Mouse (Mus musculus) lung, embryonic 14.5 days (tissue): ENCODE measurements around the gene Cabp4. TPM values are rescaled to one million over a fixed set of nuclear protein-coding genes. Genes with fewer than 3 reads are reported as not detected.
"Not testable (repeated sequence)": the region's sequence is repeated elsewhere in the genome, so short reads cannot be mapped to it uniquely, and the experiment has no call there.

Source experiments
- ATAC-seq: fragments of 200-750 bp; cut with Nextera tagmentation; 2 replicates; pipeline ENCODE4 v1.8.0; 2017; ENCODE audit warnings: mild to moderate bottlenecking, moderate TSS enrichment, moderate library complexity; ENCODE audit not compliant: insufficient read depth
- DNase-seq: peaks from one replicate; pipeline ENCODE4 v3.0.0-alpha.2; 2015
- H3K27ac ChIP-seq: fragments of 300-500 bp; sonication (generic); 2 replicates; pipeline ENCODE4 v1.5.1; 2014; ENCODE audit warnings: low read depth, mild to moderate bottlenecking, moderate library complexity
- H3K27me3 ChIP-seq: fragments of 300-500 bp; sonication (generic); 2 replicates; pipeline ENCODE4 v1.6.1; 2014; ENCODE audit warnings: low read length, control low read depth; ENCODE audit not compliant: insufficient read depth
- H3K36me3 ChIP-seq: fragments of 300-500 bp; sonication (generic); 2 replicates; pipeline ENCODE4 v1.6.1; 2014; ENCODE audit warnings: control low read depth; ENCODE audit not compliant: insufficient read depth
- H3K4me1 ChIP-seq: fragments of 300-500 bp; sonication (generic); 2 replicates; pipeline ENCODE4 v1.6.1; 2014; ENCODE audit warnings: antibody characterized with exemption, control low read depth; ENCODE audit not compliant: insufficient read depth
- H3K4me2 ChIP-seq: fragments of 300-500 bp; sonication (generic); 2 replicates; pipeline ENCODE4 v1.6.1; 2014; ENCODE audit warnings: mild to moderate bottlenecking
- H3K4me3 ChIP-seq: fragments of 300-500 bp; sonication (generic); 2 replicates; pipeline ENCODE4 v1.5.1; 2014; ENCODE audit warnings: low read depth, low read length
- H3K9ac ChIP-seq: fragments of 300-500 bp; sonication (generic); 2 replicates; pipeline ENCODE4 v1.6.1; 2014
- H3K9me3 ChIP-seq: fragments of 300-500 bp; sonication (generic); 2 replicates; pipeline ENCODE4 v1.6.1; 2016; ENCODE audit warnings: low read depth, low read length, control low read depth
- CTCF ChIP-seq: IDR thresholded peaks from 2 replicates; pipeline ENCODE4 v1.5.1; 2016; ENCODE audit warnings: antibody characterized with exemption, low read depth
- WGBS: fragments of 180-500 bp; shearing (Covaris S2); extraction: QIAGEN DNeasy Blood & Tissue Kit; methylation state at CpG from one replicate; pipeline ENCODE4 v1.1.7; 2014; 5-methylcytosine and 5-hydroxymethylcytosine counted together
- polyA plus RNA-seq: library from polyadenylated mRNA; unstranded; fragments of >200 nt; fragmentation: Nextera tagmentation; extraction: Ambion mirVana; gene quantifications from 2 replicates; pipeline ENCODE4 v1.2.1, GENCODE M21; 2014

Gene Cabp4
- polyA plus RNA-seq, 1 experiment from 2014 or later, result 0.09 TPM

DNA sequence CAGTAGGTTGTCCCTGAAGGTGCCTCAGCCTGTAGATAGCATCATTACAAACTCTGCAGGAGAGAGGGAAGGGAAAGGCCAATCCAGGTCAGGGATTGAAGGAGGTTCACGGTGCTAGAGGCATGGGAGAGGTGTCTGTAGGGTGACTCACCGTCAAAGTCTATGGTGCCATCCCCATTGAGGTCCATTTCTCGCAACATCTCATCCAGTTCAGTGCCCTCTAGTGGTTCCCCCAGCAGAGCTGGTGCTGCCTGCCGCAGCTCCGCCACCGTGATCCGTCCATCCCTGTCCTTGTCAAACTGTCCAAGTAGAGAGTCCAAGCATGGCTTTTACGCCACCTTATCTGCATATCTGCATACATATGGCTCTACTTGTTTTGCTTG, 7.9 kb downstream of the Cabp4 start:
- H3K9ac ChIP-seq, H3K27ac ChIP-seq, ATAC-seq, H3K4me3 ChIP-seq, H3K27me3 ChIP-seq, DNase-seq, H3K4me2 ChIP-seq, H3K9me3 ChIP-seq, H3K4me1 ChIP-seq: not testable (repeated sequence)
- WGBS, result 12% methylated on average over 8 of the region's 8 CpGs
- H3K36me3 ChIP-seq, result peaks cover 25% of the 10 kb centered on the region
- peak; percentile 60 for TF ChIP-seq CTCF

DNA sequence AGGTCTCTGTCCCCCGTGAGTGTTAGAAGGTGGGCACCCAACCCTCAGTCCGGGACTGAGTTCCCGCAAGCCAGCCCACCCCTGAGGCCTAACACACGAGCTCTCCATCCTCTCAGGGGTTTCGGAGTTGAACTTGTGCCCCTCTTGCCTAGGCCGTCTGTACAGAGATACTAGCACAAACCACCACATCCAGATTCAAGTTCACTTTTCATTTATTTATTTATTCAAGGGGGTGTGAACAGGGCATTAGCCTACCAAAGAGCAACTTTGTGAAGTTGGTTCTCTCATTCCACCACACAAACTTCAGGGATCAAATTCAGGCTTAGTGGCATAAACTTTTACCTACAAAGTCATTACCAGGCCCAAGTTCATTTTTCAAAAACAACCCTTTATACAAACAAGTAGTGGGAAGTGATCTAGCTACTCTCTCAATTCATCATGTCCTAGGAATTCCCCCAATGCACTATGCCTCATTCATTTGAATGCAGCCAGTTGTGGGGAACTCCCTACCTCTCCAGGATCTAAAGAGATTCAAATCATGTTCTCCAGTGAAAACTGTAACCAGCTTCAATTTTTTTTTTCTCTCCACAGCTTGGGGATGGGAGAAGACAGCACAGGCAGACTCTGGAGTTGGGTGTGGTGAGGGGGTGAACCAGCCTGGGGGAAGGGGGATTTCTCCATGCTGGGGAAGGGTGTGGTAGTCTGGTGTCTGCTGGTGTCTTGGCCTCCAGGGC, 8.4 kb downstream of the Cabp4 start:
- not testable (repeated sequence) for H3K27me3 ChIP-seq, H3K9me3 ChIP-seq, DNase-seq, H3K4me1 ChIP-seq, H3K27ac ChIP-seq, ATAC-seq, H3K4me3 ChIP-seq, H3K9ac ChIP-seq, H3K4me2 ChIP-seq
- H3K36me3 ChIP-seq, result peaks cover 28% of the 10 kb centered on the region
- 68% methylated on average over 6 of the region's 6 CpGs for WGBS

DNA sequence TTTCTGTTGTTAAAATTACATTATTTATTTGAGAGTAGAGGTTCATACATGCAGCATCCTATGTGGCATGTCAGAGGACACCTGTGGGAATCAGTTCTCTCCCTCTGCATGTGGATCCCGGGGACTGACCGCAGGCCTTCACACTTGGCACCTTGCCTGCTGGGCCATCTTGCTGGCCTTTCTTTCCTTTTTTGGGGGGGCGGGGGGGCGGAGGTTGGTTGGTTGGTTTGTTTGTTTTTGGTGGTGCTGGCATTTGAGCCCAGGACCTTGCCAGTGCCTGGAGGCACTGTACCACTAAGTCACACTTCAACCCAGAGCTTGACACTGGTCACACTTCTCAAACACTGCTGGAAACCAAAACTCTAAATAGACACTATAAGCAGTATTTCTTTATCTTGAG, 9.5 kb downstream of the Cabp4 start:
- WGBS, result 63% methylated on average over 4 of the region's 4 CpGs
- Histone ChIP-seq H3K27ac (no peak overlapping the region), H3K4me1 (no peaks in the 10 kb centered on the region), H3K4me3 (no peak overlapping the region), H3K9ac (no peak overlapping the region), H3K9me3 (no peaks in the 10 kb centered on the region), H3K4me2 (no peak overlapping the region), H3K36me3 (peaks cover 31% of the 10 kb centered on the region), H3K27me3 (no peaks in the 10 kb centered on the region)
- no peak for DNase-seq
- no peak for TF ChIP-seq CTCF
- no peak for ATAC-seq

DNA sequence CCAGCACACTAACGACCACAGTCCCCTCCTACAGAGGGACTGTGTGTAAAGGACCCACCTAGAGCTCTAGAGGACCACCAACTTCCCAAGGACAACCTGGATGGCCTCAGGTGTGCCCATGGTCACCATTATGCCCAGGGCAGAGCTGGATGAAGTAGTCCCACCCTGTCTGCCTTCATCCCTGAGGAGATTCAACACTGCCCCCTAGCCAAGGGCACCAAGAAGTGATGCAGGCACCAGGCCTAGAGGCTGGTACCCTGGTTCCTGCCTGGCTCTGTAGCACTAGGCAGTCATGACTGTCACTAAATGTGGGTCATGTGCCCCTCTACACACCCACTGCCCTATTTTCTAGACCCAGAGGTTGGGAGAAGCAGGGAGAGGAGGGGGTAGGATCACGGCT, 12.1 kb downstream of the Cabp4 start:
- DNase-seq (no peak), ATAC-seq (no peak)
- no peak for TF ChIP-seq CTCF
- no peak overlapping the region for H3K27ac ChIP-seq
- H3K27me3 ChIP-seq, result no peaks in the 10 kb centered on the region
- H3K36me3 ChIP-seq, result peaks cover 45% of the 10 kb centered on the region
- H3K4me3 ChIP-seq, result no peak overlapping the region
- peaks cover 3% of the 10 kb centered on the region for H3K4me1 ChIP-seq
- WGBS, result 73% methylated on average over 2 of the region's 2 CpGs
- H3K9ac ChIP-seq, result no peak overlapping the region
- H3K9me3 ChIP-seq, result no peaks in the 10 kb centered on the region
- no peak overlapping the region for H3K4me2 ChIP-seq

DNA sequence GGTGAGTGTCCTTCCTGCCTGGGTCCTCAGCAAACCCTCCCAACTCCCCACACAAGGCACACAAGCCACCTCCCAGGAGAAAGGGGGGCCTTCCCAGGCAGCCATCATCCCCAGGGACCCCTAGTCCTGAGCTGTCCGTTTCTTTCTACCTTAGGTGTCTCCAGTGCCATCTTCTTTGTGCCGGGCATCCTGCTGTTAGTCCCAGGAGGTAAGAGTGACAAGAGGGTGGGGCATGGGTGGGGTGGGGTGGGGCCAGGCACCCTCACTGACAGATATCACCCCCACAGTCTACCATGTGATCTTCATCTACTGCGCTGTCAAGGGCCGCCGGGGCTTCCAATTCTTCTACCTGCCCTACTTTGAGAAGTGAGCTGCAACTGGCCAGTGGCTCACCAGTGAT, 12.8 kb downstream of the Cabp4 start:
- peaks cover 8% of the 10 kb centered on the region for H3K4me1 ChIP-seq
- no peak overlapping the region for H3K4me3 ChIP-seq
- H3K36me3 ChIP-seq, result peaks cover 45% of the 10 kb centered on the region
- TF ChIP-seq CTCF, result no peak
- H3K27ac ChIP-seq, result no peak overlapping the region
- ATAC-seq (no peak), DNase-seq (no peak)
- no peak overlapping the region for H3K9ac ChIP-seq
- H3K4me2 ChIP-seq, result no peak overlapping the region
- H3K27me3 ChIP-seq, result no peaks in the 10 kb centered on the region
- 78% methylated on average over 5 of the region's 5 CpGs for WGBS
- no peaks in the 10 kb centered on the region for H3K9me3 ChIP-seq

DNA sequence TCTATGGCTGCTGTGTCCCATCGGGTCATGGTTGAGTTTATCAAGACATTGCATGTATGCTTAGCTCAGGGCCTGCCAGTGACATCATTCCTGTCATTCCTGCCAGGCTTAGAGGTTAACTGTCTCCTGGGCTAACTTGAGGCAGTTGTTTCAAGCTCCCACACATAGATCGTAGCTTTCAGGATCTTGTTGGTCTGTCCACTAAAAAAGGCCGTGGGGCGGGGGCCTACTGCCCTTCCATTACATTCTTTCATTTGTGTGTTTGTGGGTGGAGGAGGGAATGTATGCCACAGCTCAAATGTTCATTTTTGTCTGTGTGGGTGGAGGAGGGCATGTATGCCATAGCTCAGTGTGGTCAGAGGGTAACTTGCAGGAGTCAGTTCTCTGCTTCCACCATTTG, 13.7 kb downstream of the Cabp4 start:
- no peak for TF ChIP-seq CTCF
- H3K9ac ChIP-seq, result no peak overlapping the region
- ATAC-seq, result no peak
- H3K4me1 ChIP-seq, result peaks cover 8% of the 10 kb centered on the region
- no peak overlapping the region for H3K4me3 ChIP-seq
- H3K9me3 ChIP-seq, result no peaks in the 10 kb centered on the region
- no peak overlapping the region for H3K27ac ChIP-seq
- 84% methylated on average over 4 of the region's 4 CpGs for WGBS
- no peak overlapping the region for H3K4me2 ChIP-seq
- no peak for DNase-seq
- H3K27me3 ChIP-seq, result no peaks in the 10 kb centered on the region
- peaks cover 45% of the 10 kb centered on the region for H3K36me3 ChIP-seq

DNA sequence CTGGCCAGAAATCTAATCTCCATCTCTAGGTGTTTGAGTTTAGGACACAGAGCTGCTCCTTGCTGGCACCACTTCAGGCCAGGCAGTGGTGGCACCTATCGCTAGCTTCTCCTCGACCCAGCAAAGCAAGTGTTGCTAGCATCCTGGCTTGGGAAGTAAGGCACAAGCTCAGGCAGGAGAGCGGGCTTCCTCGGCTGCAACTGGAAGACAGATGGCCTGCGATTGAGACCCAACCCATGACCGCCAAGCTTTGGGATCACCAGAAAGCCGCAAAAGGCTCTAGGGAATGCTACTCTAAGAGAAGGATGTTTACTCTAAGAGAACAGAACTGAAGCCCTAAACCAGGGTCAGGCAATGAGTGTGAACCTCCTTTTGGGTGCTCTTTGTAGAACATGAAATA, 14.4 kb downstream of the Cabp4 start:
- Histone ChIP-seq H3K36me3 (peaks cover 45% of the 10 kb centered on the region), H3K27me3 (no peaks in the 10 kb centered on the region), H3K27ac (no peak overlapping the region), H3K9ac (no peak overlapping the region), H3K4me2 (no peak overlapping the region), H3K4me1 (peaks cover 10% of the 10 kb centered on the region), H3K9me3 (no peaks in the 10 kb centered on the region), H3K4me3 (no peak overlapping the region)
- 91% methylated on average over 7 of the region's 7 CpGs for WGBS
- no peak for TF ChIP-seq CTCF
- ATAC-seq (no peak), DNase-seq (no peak)
